Mouse (Mus musculus): ENCODE data around the gene 5730455P16Rik. TPM values are rescaled to one million over a fixed set of nuclear protein-coding genes. Genes with fewer than 3 reads are reported as not detected.

5730455P16Rik gene
- 1.4 and 1.5 TPM in 2 replicates for polyA plus RNA-seq (2012; rRNA removed; ENCODE audit: low replicate concordance)

DNA sequence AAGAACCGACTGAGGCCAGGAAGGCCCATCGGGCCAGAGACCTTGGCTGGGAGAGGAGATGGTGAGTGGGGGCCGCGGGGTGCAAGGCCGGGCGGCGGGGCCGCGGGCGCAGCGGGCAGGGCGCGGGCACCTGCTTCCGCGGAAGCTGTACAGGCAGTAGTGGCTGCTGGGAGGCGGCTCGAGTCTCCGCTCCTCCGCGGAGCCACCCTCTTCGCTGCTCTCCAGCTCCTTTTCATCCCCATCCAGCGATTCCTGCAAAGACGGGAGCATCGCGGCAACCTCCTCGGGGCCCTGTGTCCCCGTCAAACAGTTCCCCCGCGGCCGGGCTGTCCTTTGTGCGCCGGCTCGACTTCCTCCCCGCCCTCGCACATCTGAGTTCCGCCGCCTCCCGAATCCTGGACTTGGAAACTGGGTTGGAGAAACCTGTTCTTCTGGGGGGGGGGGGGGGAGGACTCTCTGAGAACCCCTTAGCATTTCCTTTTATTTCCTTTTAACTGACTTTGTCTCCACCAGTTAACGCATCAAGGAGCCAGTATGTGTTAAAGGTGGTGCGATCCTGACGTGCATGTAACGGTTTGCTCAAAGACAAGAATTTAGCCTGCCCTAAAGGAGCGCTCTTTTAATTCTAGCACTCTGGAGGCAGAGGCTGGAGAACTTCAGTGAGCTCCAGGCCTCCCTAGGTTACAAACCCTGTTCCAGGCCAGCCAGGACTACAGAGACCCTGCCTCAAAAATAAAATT lies at the start of gene 5730455P16Rik:
TSS of gene 5730455P16Rik (minus strand) at position 323 of the 740 bp plus-strand sequence.

DNA sequence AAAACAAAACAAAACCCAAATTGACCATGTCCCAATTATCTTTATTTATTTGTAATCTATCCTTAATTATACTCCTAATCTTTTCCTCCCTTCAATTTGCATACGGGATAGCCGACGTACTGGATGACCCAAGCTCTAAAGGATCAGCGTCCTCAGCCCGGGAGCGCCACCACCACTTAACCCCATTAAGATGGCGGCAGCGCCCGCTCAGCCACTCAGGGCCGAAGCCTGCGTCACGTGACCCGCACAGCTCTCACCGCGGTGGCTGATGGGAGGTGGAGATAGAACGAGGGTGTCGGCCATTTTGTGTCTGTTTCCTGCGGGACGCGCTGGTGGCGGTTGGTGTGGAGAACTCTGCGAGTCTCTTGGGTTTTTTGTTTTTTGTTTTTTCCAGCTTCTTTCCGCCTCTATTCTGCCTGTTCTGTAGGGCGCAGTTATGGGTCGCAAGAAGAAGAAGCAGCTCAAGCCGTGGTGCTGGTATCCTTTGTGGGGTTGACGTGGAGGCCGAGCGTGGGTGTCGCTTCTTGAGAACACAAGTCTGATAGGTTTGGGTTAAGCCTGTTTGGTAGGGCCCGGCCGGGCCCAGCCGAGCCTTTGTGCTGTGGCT lies 5.3 kb upstream of the 5730455P16Rik start, which contains the start of gene Zfp207:
TSS of gene Zfp207 (plus strand) at position 261 of the 607 bp plus-strand sequence.

Other genes starting within 250 kb of the 5730455P16Rik start
- gene Tefm, start 235.9 kb downstream of the 5730455P16Rik start, polyA plus RNA-seq (2012; rRNA removed; ENCODE audit: low replicate concordance): 0.84 and 1.6 TPM in 2 replicates
- gene Adap2, start 223.9 kb downstream of the 5730455P16Rik start, polyA plus RNA-seq (2012; rRNA removed; ENCODE audit: low replicate concordance): 17.0 and 21.3 TPM in 2 replicates
- gene Rnf135, start 194.2 kb downstream of the 5730455P16Rik start, polyA plus RNA-seq (2012; rRNA removed; ENCODE audit: low replicate concordance): 3.5 and 5.1 TPM in 2 replicates
- gene Rhot1, start 169.0 kb downstream of the 5730455P16Rik start, polyA plus RNA-seq (2012; rRNA removed; ENCODE audit: low replicate concordance): 0.98 and 1.6 TPM in 2 replicates
- 0.82 and 0.98 TPM in 2 replicates for gene Rhbdl3, start 77.1 kb downstream of the 5730455P16Rik start, polyA plus RNA-seq (2012; rRNA removed; ENCODE audit: low replicate concordance)
- gene Zfp207, start 5.2 kb upstream of the 5730455P16Rik start, polyA plus RNA-seq (2012; rRNA removed; ENCODE audit: low replicate concordance): 30.4 and 40.3 TPM in 2 replicates
- gene Psmd11, start 50.6 kb upstream of the 5730455P16Rik start, polyA plus RNA-seq (2012; rRNA removed; ENCODE audit: low replicate concordance): 11.1 and 13.6 TPM in 2 replicates
- 0.88 and 0.93 TPM in 2 replicates for gene Cdk5r1, start 99.0 kb upstream of the 5730455P16Rik start, polyA plus RNA-seq (2012; rRNA removed; ENCODE audit: low replicate concordance)